Mouse (Mus musculus): ENCODE data around the gene Naaa. TPM values are rescaled to one million over a fixed set of nuclear protein-coding genes. Genes with fewer than 3 reads are reported as not detected.

Gene Naaa
- polyA plus RNA-seq, 1 experiment from 2014 or later = 25.1 TPM

Other genes with a start within 250 kb of the Naaa start
- 13.5 and 18.9 TPM in 2 replicates for gene Cdkl2, start 234.3 kb downstream of the Naaa start, polyA plus RNA-seq (2014; fragmentation: Nextera tagmentation; extraction: Ambion mirVana)
- gene G3bp2, start 194.5 kb downstream of the Naaa start, polyA plus RNA-seq (2014; fragmentation: Nextera tagmentation; extraction: Ambion mirVana) = 377 and 384 TPM in 2 replicates
- 27.4 and 30.9 TPM in 2 replicates for gene Uso1, start 140.2 kb downstream of the Naaa start, polyA plus RNA-seq (2014; fragmentation: Nextera tagmentation; extraction: Ambion mirVana)
- gene U90926, start 62.8 kb downstream of the Naaa start, polyA plus RNA-seq (2014; fragmentation: Nextera tagmentation; extraction: Ambion mirVana) = not detected in 2 replicates
- 0.34 and 0.84 TPM in 2 replicates for gene Ppef2, start 21.9 kb downstream of the Naaa start, polyA plus RNA-seq (2014; fragmentation: Nextera tagmentation; extraction: Ambion mirVana)
- 28.5 and 29.3 TPM in 2 replicates for gene Sdad1, start 32.3 kb upstream of the Naaa start, polyA plus RNA-seq (2014; fragmentation: Nextera tagmentation; extraction: Ambion mirVana)
- gene Cxcl9, start 49.9 kb upstream of the Naaa start, polyA plus RNA-seq (2014; fragmentation: Nextera tagmentation; extraction: Ambion mirVana) = not detected in 2 replicates
- 6.0 and 9.3 TPM in 2 replicates for gene Art3, start 53.7 kb upstream of the Naaa start, polyA plus RNA-seq (2014; fragmentation: Nextera tagmentation; extraction: Ambion mirVana)
- 0.24 TPM in 1 of 2 replicates, not detected in the other for gene Cxcl10, start 70.7 kb upstream of the Naaa start, polyA plus RNA-seq (2014; fragmentation: Nextera tagmentation; extraction: Ambion mirVana)
- 51.5 and 59.4 TPM in 2 replicates for gene Nup54, start 157.0 kb upstream of the Naaa start, polyA plus RNA-seq (2014; fragmentation: Nextera tagmentation; extraction: Ambion mirVana)
- gene Scarb2, start 228.7 kb upstream of the Naaa start, polyA plus RNA-seq (2014; fragmentation: Nextera tagmentation; extraction: Ambion mirVana) = 18.9 and 20.2 TPM in 2 replicates